Mouse (Mus musculus) hindbrain, embryonic 15.5 days (tissue): Measurements from ENCODE around the gene Hcrtr1. TPM values are rescaled to one million over a fixed set of nuclear protein-coding genes. Genes with fewer than 3 reads are reported as not detected.

Experiments used
- ATAC-seq: fragments of 200-750 bp; cut with Nextera tagmentation; 2 replicates; pipeline ENCODE4 v1.8.0; 2017; ENCODE audit warnings: low read depth, moderate number of reproducible peaks, moderate TSS enrichment; ENCODE audit not compliant: low FRiP score
- H3K27ac ChIP-seq: fragments of 300-500 bp; sonication (generic); replicated peaks from 2 replicates; pipeline ENCODE4 v1.5.1; 2015; ENCODE audit warnings: mild to moderate bottlenecking, inconsistent platforms
- H3K27me3 ChIP-seq: fragments of 300-500 bp; sonication (generic); 2 replicates; pipeline ENCODE4 v1.6.1; 2015; ENCODE audit warnings: control low read depth, inconsistent platforms
- H3K36me3 ChIP-seq: fragments of 300-500 bp; sonication (generic); 2 replicates; pipeline ENCODE4 v1.6.1; 2015; ENCODE audit warnings: control low read depth, inconsistent platforms
- H3K4me1 ChIP-seq: fragments of 300-500 bp; sonication (generic); replicated peaks from 2 replicates; pipeline ENCODE4 v1.6.1; 2015; ENCODE audit warnings: control low read depth, inconsistent platforms
- H3K4me2 ChIP-seq: fragments of 300-500 bp; sonication (generic); 2 replicates; pipeline ENCODE4 v1.6.1; 2015; ENCODE audit warnings: moderate library complexity, mild to moderate bottlenecking, inconsistent platforms
- H3K4me3 ChIP-seq: fragments of 300-500 bp; sonication (generic); 2 replicates; pipeline ENCODE4 v1.5.1; 2015; ENCODE audit warnings: mild to moderate bottlenecking, inconsistent platforms
- H3K9ac ChIP-seq: fragments of 300-500 bp; sonication (generic); 2 replicates; pipeline ENCODE4 v1.6.1; 2015; ENCODE audit warnings: inconsistent platforms
- H3K9me3 ChIP-seq: fragments of 300-500 bp; sonication (generic); 2 replicates; pipeline ENCODE4 v1.6.1; 2016; ENCODE audit warnings: control low read depth, inconsistent platforms
- WGBS: fragments of 180-500 bp; shearing (Covaris S2); methylation state at CpG from one replicate; pipeline ENCODE4 v1.1.7; 2015; 5-methylcytosine and 5-hydroxymethylcytosine counted together
- polyA plus RNA-seq: library from polyadenylated mRNA; unstranded; fragments of >200 nt; fragmentation: Nextera tagmentation; extraction: Ambion mirVana; gene quantifications from 2 replicates; pipeline ENCODE4 v1.2.1, GENCODE M21; 2015

The Hcrtr1 gene
- polyA plus RNA-seq, 1 experiment from 2014 or later: 5.1 TPM

DNA sequence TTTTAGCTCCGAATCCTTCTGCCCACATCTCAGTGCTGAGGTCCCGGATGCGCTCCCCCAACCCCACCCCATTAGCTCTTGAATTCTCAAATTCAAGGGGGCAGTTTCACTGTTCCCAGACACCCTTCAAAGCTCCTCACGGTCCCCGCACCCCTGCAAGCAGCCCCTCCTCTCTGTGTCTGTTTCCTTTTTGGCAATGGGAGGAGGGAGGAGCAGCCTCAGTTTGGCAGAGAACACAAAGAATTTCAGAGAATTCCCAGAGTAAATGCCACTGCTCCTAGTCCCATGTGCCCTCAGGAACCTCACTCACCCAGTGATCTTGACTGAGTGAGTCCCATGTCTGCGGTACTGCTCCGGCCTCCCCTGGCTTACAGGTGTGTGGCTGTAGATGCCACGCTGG lies 27.4 kb upstream of the Hcrtr1 start:
- no peaks in the 10 kb centered on the region for H3K9me3 ChIP-seq
- no peak overlapping the region for H3K9ac ChIP-seq
- H3K27me3 ChIP-seq: peaks cover 31% of the 10 kb centered on the region
- H3K4me1 ChIP-seq: peaks cover 17% of the 10 kb centered on the region
- H3K4me2 ChIP-seq: no peak overlapping the region
- ATAC-seq: no peak
- no peaks in the 10 kb centered on the region for H3K36me3 ChIP-seq
- no peak overlapping the region for H3K27ac ChIP-seq
- no peak overlapping the region for H3K4me3 ChIP-seq
- WGBS: 73% methylated on average over 8 of the region's 8 CpGs

DNA sequence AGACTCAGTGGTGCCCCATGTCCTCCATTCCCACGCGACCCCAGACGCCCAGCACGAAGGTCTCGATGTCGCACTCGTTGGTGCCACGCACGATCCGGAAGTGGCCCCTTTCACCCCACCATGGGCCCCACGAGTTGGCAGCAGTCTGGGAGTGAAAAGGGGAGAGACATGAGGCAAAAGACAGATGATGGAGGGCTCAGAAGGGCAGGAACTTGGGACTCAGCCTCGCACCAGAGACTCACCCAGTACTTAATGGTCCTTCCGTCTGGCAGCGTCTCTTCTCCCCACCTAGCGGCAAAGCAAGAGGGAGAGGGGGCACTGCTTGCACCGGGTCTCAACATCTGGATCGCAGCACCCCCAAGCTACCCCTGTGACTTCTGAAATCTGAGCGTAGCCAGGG lies 26.9 kb upstream of the Hcrtr1 start:
- H3K27me3 ChIP-seq: peaks cover 33% of the 10 kb centered on the region
- 85% methylated on average over 18 of the region's 18 CpGs for WGBS
- no peak for ATAC-seq

DNA sequence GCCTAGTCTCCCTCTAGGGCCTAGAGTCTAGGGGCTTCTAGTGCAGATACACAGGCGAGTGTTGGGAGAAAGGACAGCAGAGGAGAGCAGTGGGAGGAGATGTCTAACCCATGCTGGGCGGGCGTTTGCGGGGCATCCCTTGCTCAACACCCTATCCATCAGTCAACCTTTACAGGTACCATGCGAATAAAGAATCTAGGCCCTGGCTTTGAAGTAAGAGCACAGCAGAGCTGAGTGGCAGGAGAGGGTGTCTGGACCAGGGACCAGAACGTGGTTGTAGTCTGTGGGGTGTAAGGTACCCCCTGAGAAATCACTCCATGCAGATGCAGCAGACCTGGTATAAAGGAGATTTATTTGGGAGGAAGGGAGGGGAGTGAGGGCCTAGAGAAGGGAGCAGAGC lies 25.0 kb upstream of the Hcrtr1 start:
- H3K27me3 ChIP-seq: peaks cover 33% of the 10 kb centered on the region
- no peaks in the 10 kb centered on the region for H3K36me3 ChIP-seq
- ATAC-seq: no peak
- 75% methylated on average over 6 of the region's 6 CpGs for WGBS
- H3K9me3 ChIP-seq: no peaks in the 10 kb centered on the region
- H3K9ac ChIP-seq: no peak overlapping the region
- H3K4me1 ChIP-seq: peaks cover 17% of the 10 kb centered on the region
- no peak overlapping the region for H3K4me3 ChIP-seq
- no peak overlapping the region for H3K4me2 ChIP-seq
- H3K27ac ChIP-seq: no peak overlapping the region

More for the DNA sequence above, 26.9 kb upstream of the Hcrtr1 start:
- Histone ChIP-seq H3K9me3 (no peaks in the 10 kb centered on the region), H3K27ac (no peak overlapping the region), H3K9ac (no peak overlapping the region), H3K36me3 (no peaks in the 10 kb centered on the region), H3K4me3 (no peak overlapping the region), H3K4me2 (no peak overlapping the region), H3K4me1 (peaks cover 17% of the 10 kb centered on the region)

DNA sequence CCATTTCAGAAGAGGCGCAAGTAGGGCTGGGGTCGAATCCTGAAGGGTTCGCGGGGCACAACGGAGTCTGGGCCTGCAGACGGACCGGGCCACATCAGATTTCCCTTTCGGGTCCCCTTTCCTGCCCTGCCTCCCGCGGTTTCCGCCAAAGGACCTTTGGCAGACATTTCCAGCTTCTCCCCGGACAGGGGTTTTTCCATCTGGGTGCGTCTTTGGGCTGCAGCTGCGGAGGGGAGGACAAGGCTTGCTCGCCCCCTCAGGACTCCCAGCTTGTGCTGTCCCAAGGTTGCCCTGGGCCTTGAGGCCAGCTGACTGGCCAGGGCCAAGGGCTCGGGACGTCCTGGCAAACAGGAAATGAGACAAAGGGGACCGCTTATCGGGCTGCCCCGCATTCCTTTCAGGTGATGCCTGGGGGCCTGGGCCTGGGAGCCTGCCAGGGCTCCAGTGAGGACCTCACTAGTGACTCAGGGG lies 24.3 kb upstream of the Hcrtr1 start:
- ATAC-seq: no peak
- Histone ChIP-seq H3K27ac (no peak overlapping the region), H3K27me3 (peaks cover 33% of the 10 kb centered on the region), H3K4me3 (no peak overlapping the region), H3K9ac (no peak overlapping the region), H3K9me3 (no peaks in the 10 kb centered on the region), H3K36me3 (no peaks in the 10 kb centered on the region), H3K4me2 (peak overlapping the region; percentile 34), H3K4me1 (peaks cover 12% of the 10 kb centered on the region)
- WGBS: 7% methylated on average over 20 of the region's 20 CpGs

DNA sequence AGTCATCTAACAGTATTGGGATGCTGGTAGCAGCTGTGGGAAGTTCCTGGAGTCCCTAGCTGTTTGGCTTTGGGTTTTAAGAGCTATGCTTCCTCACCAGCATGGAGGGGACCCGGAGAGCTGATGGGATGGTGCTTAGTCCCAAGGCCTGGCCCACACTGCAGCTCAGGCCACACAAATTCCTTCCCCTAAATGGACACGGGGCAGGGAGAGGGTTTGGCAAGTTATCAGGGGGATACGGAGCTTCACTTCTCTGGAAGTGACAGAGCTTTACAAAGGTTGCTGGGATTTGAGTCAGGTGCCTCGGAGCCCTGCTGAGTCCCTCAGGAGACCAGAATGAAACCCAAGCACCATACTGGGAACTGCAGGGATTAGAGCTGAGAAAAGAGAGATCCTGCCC lies 22.2 kb upstream of the Hcrtr1 start:
- Histone ChIP-seq H3K27me3 (peaks cover 30% of the 10 kb centered on the region), H3K4me2 (no peak overlapping the region), H3K4me1 (peaks cover 7% of the 10 kb centered on the region), H3K27ac (no peak overlapping the region), H3K9ac (no peak overlapping the region), H3K9me3 (no peaks in the 10 kb centered on the region), H3K4me3 (no peak overlapping the region), H3K36me3 (no peaks in the 10 kb centered on the region)
- WGBS: 21% methylated on average over 4 of the region's 4 CpGs
- ATAC-seq: no peak

DNA sequence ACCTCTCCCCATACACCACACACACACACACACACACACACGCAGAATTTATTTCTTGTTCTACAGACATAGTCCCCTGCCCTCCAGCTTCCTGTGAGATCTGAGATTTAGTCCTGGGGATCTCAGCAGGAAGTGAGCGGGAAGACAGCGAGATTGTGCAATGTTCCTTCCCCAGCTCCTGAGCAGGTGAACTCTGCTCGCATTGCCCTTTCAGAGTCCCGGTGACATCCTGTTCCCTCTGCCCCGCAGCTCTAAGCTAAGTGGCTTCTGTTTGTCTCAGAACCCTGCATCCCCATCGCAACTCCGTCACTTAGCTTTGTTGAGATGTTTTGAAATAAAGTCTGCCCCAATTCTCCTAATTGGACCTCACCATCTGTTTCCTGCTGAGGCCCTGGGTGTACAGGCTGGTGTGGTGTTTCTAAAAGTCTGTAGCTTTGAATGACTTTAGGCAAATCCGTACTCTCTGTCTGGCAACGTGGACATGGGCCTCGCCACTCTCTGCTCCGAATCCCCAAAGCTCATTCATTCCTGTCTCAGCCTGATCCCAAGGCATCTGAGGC lies 17.7 kb upstream of the Hcrtr1 start:
- Histone ChIP-seq H3K4me2 (no peak overlapping the region), H3K9me3 (no peaks in the 10 kb centered on the region), H3K4me1 (no peaks in the 10 kb centered on the region), H3K4me3 (no peak overlapping the region), H3K27me3 (peaks cover 11% of the 10 kb centered on the region), H3K36me3 (no peaks in the 10 kb centered on the region), H3K9ac (no peak overlapping the region), H3K27ac (no peak overlapping the region)
- ATAC-seq: no peak
- WGBS: 82% methylated on average over 12 of the region's 12 CpGs

DNA sequence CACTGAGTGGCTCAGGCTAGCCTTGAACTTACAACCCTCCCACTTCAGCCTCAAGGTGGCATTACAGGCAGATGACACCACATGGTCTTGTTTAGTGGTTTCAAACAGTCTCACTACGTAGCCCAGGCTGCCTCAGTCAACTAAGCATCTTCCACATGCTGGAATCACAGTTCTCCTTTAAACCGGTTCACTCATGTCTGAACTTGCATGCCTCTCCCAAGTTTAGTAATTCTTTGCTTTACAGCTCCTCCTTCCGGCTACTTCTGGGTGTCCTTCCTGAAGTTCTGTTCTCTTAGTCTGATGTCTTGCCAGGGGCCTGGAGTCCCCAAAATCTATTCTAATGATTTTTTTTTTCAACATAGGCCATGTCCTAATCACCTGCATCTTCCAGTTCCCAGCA lies 15.1 kb upstream of the Hcrtr1 start:
- H3K36me3 ChIP-seq: no peaks in the 10 kb centered on the region
- no peaks in the 10 kb centered on the region for H3K9me3 ChIP-seq
- 87% methylated on average over 3 of the region's 3 CpGs for WGBS
- no peaks in the 10 kb centered on the region for H3K4me1 ChIP-seq
- no peak overlapping the region for H3K4me3 ChIP-seq
- H3K27ac ChIP-seq: no peak overlapping the region
- H3K27me3 ChIP-seq: peaks cover 9% of the 10 kb centered on the region
- no peak overlapping the region for H3K9ac ChIP-seq
- no peak overlapping the region for H3K4me2 ChIP-seq
- ATAC-seq: no peak

DNA sequence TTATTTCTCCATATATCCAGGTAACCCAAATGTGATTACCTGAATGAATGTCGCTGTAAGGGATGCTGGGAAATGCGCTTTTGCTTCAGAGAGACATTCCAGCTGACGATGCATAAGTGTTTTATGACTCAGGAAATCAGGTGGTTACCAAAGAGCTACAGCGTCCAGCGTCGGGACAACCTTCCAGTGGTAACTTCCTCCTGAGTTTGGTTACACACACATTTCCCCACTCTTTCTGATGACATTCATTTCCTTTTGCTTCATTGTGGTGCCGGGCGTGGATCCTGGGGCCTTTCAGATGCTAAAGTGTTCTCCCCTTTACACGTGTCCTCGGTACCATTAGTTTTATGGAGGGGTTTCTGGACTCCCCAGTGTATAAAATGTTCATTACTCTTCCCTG lies 9.2 kb upstream of the Hcrtr1 start:
- ATAC-seq: no peak
- H3K9ac ChIP-seq: no peak overlapping the region
- H3K27ac ChIP-seq: no peak overlapping the region
- 78% methylated on average over 10 of the region's 10 CpGs for WGBS
- no peaks in the 10 kb centered on the region for H3K4me1 ChIP-seq
- H3K4me3 ChIP-seq: no peak overlapping the region
- H3K4me2 ChIP-seq: no peak overlapping the region
- peaks cover 8% of the 10 kb centered on the region for H3K27me3 ChIP-seq
- no peaks in the 10 kb centered on the region for H3K9me3 ChIP-seq
- no peaks in the 10 kb centered on the region for H3K36me3 ChIP-seq

DNA sequence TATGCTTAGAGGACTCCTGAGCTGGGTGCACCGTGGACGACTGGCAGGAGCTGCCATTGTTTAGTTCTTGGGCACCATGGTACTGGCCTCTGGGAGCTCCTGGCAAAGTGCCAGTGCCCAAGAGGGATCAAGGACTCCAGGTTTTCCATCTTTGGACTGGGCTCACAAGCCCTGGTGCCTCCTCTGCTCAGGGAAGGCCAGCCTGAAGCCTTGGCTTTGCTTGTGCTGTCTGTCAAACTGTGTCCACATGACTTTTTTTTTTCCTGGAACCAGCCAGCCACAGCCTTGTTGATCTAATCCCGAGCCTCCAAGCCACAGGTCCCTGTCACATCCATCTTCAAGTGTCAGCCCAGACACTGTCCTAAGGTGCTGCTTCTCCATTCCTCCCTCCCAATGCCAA lies 2.6 kb upstream of the Hcrtr1 start:
- WGBS: 26% methylated on average over 3 of the region's 3 CpGs
- H3K4me2 ChIP-seq: no peak overlapping the region
- no peak overlapping the region for H3K9ac ChIP-seq
- H3K9me3 ChIP-seq: no peaks in the 10 kb centered on the region
- H3K27me3 ChIP-seq: peaks cover 29% of the 10 kb centered on the region
- no peak overlapping the region for H3K4me3 ChIP-seq
- no peaks in the 10 kb centered on the region for H3K36me3 ChIP-seq
- H3K4me1 ChIP-seq: peaks cover 27% of the 10 kb centered on the region
- no peak overlapping the region for H3K27ac ChIP-seq
- ATAC-seq: no peak

DNA sequence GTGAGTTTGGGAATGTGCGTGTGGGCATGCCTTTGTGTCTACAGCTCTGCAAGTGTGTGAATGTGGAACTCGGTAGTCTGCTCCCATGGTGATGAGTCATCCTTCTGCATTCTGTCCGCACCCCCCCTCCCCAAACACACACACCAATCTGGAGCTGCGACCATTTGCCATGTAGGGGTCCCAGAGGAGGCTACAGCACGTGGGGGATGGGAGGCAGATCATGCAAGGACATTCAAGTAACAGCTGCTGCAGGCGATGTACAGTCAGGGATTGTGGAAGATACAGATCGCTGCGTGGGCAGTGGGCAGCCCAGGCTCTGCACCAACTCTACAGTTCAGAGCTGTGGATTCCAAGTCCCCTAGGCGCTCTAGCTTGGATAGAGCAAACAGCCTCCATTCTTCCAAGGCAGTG lies 1.8 kb upstream of the Hcrtr1 start:
- Histone ChIP-seq H3K4me1 (peaks cover 27% of the 10 kb centered on the region), H3K4me3 (no peak overlapping the region), H3K27me3 (peaks cover 32% of the 10 kb centered on the region), H3K4me2 (no peak overlapping the region), H3K27ac (no peak overlapping the region), H3K9me3 (no peaks in the 10 kb centered on the region), H3K36me3 (no peaks in the 10 kb centered on the region), H3K9ac (no peak overlapping the region)
- 32% methylated on average over 9 of the region's 9 CpGs for WGBS
- peak; percentile 27; the same call in 1 of the 2 replicates for ATAC-seq

DNA sequence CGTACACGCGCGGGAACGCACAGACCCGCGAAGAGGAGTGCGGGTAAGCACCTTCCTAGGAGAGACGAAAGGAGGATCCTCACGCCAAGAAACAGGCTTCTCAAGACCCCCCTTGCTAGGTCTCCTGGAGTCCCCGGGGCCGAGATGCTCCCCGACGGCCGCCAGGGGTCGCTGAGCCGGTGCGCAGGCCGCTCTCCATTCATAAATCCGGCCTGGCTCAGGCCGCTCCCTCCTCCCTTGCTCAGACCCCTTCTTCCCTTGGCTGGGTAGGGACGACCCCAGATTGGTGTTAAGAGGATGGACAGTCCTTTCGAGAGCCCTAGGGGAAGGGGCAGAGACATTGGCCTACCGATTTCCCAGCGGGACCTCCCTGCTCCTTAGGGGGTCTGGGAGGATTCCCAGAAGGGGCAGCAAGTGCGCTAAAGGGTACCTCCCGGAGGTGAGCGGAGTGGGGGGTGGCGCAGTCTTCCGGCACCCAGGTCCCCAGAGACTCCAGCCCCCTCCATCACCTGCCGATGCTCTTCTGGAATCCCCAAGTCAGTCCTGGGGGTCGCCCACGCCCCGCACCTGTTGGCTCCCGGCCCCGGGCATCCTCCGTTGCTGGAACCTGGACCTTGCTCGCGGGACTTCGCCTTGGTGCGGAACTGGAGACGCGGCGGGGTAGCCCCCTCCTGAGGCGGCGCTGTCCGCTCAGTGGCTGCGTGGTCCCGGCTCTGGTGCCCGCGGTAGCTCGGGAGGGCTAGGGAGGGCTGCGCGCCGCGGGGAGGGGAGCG lies 532 bp downstream of the Hcrtr1 start:
- peak; percentile 64 for ATAC-seq
- under 1% methylated on average over 56 of the region's 57 CpGs for WGBS
- peaks cover 34% of the 10 kb centered on the region for H3K27me3 ChIP-seq

DNA sequence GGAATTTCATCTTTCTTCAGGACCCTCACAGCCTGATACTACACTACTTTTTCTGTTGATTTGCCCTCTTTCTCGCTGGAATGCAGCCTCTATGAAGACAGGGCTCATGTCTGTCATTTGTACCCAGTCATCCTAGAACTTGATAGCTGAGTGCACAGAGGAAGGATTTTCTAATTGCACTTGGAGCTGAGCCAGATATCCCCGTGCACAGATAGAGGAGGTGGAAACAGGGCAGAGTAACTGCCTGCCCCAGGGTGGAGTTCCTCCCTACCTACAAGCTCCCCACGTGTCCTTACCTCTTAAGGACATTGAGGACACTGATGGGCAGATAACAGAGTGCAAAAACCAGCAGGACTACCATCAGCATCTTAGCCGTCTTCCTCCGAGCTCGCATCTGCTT lies 5.8 kb downstream of the Hcrtr1 start:
- Histone ChIP-seq H3K36me3 (no peaks in the 10 kb centered on the region), H3K4me1 (peaks cover 5% of the 10 kb centered on the region), H3K27me3 (peaks cover 17% of the 10 kb centered on the region), H3K4me3 (no peak overlapping the region), H3K27ac (no peak overlapping the region), H3K9me3 (no peaks in the 10 kb centered on the region), H3K4me2 (no peak overlapping the region), H3K9ac (no peak overlapping the region)
- 68% methylated on average over 6 of the region's 6 CpGs for WGBS
- ATAC-seq: no peak

More for the DNA sequence above, 532 bp downstream of the Hcrtr1 start:
- H3K4me1 ChIP-seq: peaks cover 27% of the 10 kb centered on the region
- H3K9me3 ChIP-seq: no peaks in the 10 kb centered on the region
- H3K27ac ChIP-seq: no peak overlapping the region
- no peaks in the 10 kb centered on the region for H3K36me3 ChIP-seq
- H3K4me3 ChIP-seq: peak overlapping the region; percentile 43
- H3K9ac ChIP-seq: peak overlapping the region; percentile 34
- H3K4me2 ChIP-seq: peak overlapping the region; percentile 94
